Mouse (Mus musculus) c-Kit-negative CD71-positive TER-119-positive erythroid progenitor cells, embryonic 14.5 days (primary cell): ENCODE measurements around the gene Hsdl1.

Experiments
- DNase-seq: peaks from one replicate; pipeline ENCODE4 v3.0.0-alpha.2; 2013; ENCODE audit warnings: low read depth, low spot score

The Hsdl1 gene

DNA sequence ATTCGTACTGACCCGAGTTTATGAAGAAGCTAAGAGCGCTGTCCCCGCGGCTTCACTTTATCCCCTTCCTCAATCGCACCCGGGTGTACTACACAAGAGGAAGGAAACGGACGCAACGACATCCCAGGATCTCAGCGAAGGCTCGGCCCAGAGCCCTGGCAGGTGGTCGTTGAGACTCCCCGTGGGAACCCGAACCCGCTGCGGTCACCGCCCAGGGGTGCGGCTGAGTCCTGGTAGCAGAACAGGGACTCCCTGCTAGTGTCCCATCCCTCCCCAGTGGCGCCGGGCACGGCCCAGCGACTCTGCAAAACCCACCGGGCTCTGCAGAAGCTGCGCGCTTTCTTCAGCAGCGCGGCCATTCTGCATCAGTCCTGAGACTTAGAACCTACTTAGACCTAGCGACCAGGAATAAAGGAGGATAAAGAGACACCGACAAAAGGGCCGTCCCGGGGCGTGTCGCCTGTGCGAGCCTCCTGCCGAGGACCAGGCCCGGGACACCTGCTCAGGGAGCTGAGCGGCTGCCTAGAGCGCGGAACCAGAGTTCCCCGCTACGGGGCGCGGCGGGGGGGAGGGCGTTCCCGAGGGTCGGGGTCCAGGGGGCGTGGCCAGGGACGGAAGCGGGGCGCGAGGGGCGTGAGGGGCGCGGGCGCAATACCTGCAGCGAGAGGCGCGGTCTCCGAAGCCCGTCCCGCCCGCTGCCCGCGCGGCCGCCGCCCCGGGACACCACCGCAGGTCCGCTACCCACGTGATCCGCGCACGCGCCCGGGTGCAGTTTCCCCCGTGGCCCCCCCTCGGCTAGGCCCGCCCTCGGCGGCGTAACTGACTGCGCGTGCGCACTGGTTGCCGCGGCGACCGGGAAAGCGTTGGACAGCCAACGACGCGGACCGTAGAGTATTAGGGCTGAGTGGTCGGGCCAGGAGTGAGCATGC, at the start of gene Hsdl1, which contains the start of gene Dnaaf1:
Gene Hsdl1, minus strand, starts transcription at position 747 of the 929 bp plus-strand sequence.
Gene Dnaaf1, plus strand, starts transcription at position 799 of the 929 bp plus-strand sequence.
- peak; percentile 84 for DNase-seq

DNA sequence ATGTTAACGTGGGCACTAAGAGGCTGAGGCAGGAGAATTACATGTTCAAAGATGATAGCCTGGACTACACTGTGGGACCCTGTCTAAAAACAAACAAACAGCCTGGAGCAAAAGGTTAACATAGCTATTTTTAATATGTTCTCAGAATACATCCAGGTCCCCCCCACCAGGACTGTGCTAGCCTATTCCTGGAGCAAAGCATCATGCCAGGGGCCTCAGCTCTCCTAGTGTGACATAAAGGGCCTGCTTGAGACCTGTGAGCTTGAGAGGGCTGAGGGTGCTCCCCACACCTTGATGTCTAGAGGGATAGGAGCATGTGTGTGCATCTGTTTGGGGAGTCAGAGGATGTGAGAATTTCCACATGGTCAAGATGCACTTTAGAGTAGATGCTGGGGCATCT, 48.8 kb upstream of the Hsdl1 start:
- DNase-seq = no peak

- no peak for DNase-seq
Measured at GRCm38 (mm10) chr8:119623061-119623460, 48.1 kb upstream of the Hsdl1 start.

GRCm38 (mm10) chr8:119622555-119622954, 47.6 kb upstream of the Hsdl1 start:
- no peak for DNase-seq

GRCm38 (mm10) chr8:119620848-119621465, 46.0 kb upstream of the Hsdl1 start:
- no peak for DNase-seq

- DNase-seq = no peak
Measured at GRCm38 (mm10) chr8:119620116-119620840, 45.3 kb upstream of the Hsdl1 start.

GRCm38 (mm10) chr8:119618887-119619286, 43.9 kb upstream of the Hsdl1 start:
- DNase-seq = no peak

- no peak for DNase-seq
Measured at GRCm38 (mm10) chr8:119617586-119617985, 42.6 kb upstream of the Hsdl1 start.

DNA sequence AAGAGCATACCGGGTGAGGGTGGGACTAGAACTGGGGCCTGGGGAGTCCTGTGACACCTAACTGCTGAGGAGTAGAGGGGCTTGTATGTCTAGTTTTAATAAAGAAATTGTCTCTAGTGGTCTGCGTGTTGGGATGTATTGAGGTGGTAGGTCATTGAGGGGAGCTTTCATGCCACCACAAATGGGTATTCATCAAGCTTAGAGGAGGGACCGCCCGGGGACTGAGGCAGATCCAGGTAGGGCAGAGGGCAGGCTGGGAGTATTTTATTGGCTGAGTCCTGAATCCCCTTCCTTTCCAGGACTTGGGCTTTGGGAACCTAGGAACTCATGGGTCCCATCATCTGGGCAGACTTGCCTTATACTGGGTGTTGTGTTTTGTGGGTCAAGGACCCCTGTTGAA, 41.8 kb upstream of the Hsdl1 start:
- no peak for DNase-seq

GRCm38 (mm10) chr8:119616358-119616757, 41.4 kb upstream of the Hsdl1 start:
- DNase-seq = no peak

GRCm38 (mm10) chr8:119615096-119615495, 40.1 kb upstream of the Hsdl1 start:
- no peak for DNase-seq

- no peak for DNase-seq
Measured at GRCm38 (mm10) chr8:119612471-119612870, 37.5 kb upstream of the Hsdl1 start, which contains the start of gene Adad2. TSS of gene Adad2 (plus strand) at chr8:119612747.

DNA sequence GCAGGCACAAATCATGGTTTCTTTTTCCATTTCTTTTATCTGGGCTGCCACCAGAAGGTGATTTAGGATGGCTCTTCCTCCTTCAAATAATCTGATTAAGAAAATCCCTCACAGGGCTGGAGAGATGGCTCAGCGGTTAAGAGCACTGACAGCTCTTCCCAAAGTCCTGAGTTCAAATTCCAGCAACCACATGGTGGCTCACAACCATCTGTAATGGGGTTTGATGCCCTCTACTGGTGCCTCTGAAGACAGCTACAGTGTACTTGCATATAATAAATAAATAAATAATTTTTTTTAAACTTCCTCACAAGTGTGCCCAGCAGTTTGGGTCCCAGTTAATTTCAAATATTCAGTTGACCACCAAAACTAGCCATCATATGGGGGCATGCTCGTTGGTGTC, 31.2 kb upstream of the Hsdl1 start:
- DNase-seq = no peak

GRCm38 (mm10) chr8:119604996-119605395, 30.0 kb upstream of the Hsdl1 start, which contains the start of gene Taf1c:
TSS of gene Taf1c (minus strand) at chr8:119605222.
- DNase-seq = peak; percentile 88

- peak; percentile 12 for DNase-seq
Measured at GRCm38 (mm10) chr8:119604398-119604803, 29.4 kb upstream of the Hsdl1 start.

- DNase-seq = no peak
Measured at GRCm38 (mm10) chr8:119603771-119604170, 28.8 kb upstream of the Hsdl1 start.

DNA sequence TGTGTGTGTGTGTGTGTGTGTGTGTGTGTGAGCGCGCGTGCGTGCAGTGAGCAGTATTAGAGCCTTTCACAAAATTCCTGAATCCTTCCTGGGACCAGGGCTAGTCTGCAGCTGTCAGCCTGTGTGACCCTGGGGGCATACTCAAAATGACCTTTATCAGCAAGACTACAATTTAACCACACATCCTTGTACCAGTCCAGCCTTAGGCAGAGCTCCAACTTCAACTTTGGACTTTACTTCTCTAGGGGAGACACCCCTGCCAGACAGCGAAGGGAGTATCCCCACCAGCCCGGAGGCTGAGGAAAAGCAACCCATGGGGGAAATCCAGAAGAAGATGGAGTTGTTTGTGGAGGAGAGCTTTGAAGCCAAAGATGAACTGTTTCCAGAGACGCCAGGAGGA, 16.5 kb upstream of the Hsdl1 start:
- no peak for DNase-seq

GRCm38 (mm10) chr8:119590348-119590747, 15.4 kb upstream of the Hsdl1 start:
- DNase-seq = no peak

- DNase-seq = no peak
Measured at GRCm38 (mm10) chr8:119588844-119589243, 13.9 kb upstream of the Hsdl1 start.

DNA sequence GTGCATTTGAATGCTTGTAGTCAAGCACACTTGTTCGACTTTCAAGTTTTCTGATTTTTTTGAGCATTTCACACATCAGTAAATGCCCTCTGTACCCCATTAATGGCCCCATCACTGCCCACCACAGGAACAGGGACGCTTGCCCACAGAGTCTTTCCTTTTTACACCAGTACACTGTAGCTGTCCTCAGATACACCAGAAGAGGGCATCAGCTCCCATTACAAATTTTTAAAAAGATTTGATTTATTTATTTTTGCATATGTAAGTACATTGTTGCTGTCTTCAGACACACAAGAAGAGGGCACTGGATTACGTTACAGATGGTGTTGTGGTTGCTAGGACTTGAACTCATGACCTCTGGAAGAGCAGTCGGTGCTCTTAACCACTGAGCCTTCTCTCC, 13.3 kb upstream of the Hsdl1 start:
- DNase-seq = no peak

DNA sequence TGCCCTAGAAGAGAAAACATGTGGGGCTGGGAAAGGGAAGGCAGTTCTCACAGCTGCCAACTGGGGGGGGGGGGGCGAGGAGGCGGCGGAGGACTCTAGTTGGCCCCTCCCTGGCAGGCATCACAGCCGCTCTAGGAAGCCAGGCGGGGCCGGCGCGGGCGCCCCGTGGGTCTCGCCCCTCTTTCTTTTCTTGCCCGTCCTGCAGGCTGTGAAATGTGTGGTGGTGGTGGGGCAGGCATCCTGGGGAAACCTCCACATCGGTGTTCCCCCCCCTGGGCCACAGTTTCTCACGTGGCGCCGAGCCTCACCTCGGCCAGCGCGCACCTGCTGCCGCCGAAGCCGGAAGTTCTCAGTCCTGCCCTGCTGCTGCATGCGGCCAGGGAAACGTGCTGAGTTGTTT, 10.9 kb upstream of the Hsdl1 start:
- DNase-seq = no peak
